Mouse (Mus musculus): ENCODE data around the gene Tbx10. TPM values are rescaled to one million over a fixed set of nuclear protein-coding genes. Genes with fewer than 3 reads are reported as not detected.
"Not testable (repeated sequence)": the region's sequence is repeated elsewhere in the genome, so short reads cannot be mapped to it uniquely, and the experiment has no call there.

The Tbx10 gene
- polyA plus RNA-seq, 1 experiment from 2014 or later: not detected

- 68% methylated on average over 8 of the region's 8 CpGs for WGBS
- peaks cover 4% of the 10 kb centered on the region; the same call in 1 of the 2 replicates for H3K4me1 ChIP-seq (ENCODE audit: insufficient read depth, low read depth, low read length)
- no peak for ATAC-seq
These were observed 54.3 kb downstream of the Tbx10 start for GRCm38 (mm10) chr19:4046866-4047254.

DNA sequence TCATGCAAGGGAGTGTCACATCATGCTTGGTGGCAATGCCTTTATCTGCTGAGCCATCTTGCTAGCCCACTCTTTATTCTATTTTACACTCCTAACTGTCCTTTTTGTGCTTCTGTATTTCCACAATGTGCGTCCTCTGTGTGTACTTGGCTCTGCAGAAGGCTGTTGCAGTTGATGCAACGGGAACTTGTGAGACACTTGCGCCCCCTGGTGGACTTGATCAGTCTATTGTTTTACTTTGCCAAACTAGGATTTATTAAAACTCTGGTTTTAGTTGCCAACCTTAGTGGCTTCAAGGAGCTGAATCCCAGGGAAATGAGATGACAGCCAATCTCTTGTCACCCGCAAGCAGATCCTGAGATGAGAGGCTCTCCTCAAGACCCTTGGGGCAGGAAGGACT is 55.3 kb downstream of the Tbx10 start:
- Histone ChIP-seq H3K9me3 (ENCODE audit: low read length) (no peaks in the 10 kb centered on the region), H3K27ac (ENCODE audit: low read length) (no peak overlapping the region), H3K27me3 (replicated peaks; ENCODE audit: insufficient read depth, low read length) (no peaks in the 10 kb centered on the region), H3K36me3 (ENCODE audit: insufficient read depth, low read length) (no peaks in the 10 kb centered on the region), H3K4me3 (ENCODE audit: low read depth, low read length) (no peak overlapping the region), H3K4me1 (ENCODE audit: insufficient read depth, low read depth, low read length) (peaks cover 4% of the 10 kb centered on the region; the same call in 1 of the 2 replicates), H3K4me2 (replicated peaks; ENCODE audit: low read depth, low read length) (no peak overlapping the region), H3K9ac (replicated peaks; ENCODE audit: low read depth) (no peak overlapping the region)
- peak; percentile 89 for DNase-seq (ENCODE audit: low spot score)
- TF ChIP-seq EP300 (IDR thresholded peaks at IDR 0.05): no peak
- TF ChIP-seq CTCF (IDR thresholded peaks at IDR 0.05): peak; percentile 88
- ATAC-seq: no peak
- WGBS: 17% methylated on average over 4 of the region's 4 CpGs

More at GRCm38 (mm10) chr19:4046866-4047254, 54.3 kb downstream of the Tbx10 start:
- no peaks in the 10 kb centered on the region for H3K9me3 ChIP-seq (ENCODE audit: low read length)
- no peak overlapping the region for H3K4me2 ChIP-seq (replicated peaks; ENCODE audit: low read depth, low read length)
- no peak overlapping the region for H3K9ac ChIP-seq (replicated peaks; ENCODE audit: low read depth)
- peak overlapping the region; percentile 55; the same call in 1 of the 2 replicates for H3K27ac ChIP-seq (ENCODE audit: low read length)
- no peak for DNase-seq (ENCODE audit: low spot score)
- TF ChIP-seq CTCF (IDR thresholded peaks at IDR 0.05): no peak
- no peak for TF ChIP-seq EP300 (IDR thresholded peaks at IDR 0.05)
- H3K36me3 ChIP-seq (ENCODE audit: insufficient read depth, low read length): no peaks in the 10 kb centered on the region
- no peak overlapping the region for H3K4me3 ChIP-seq (ENCODE audit: low read depth, low read length)
- H3K27me3 ChIP-seq (replicated peaks; ENCODE audit: insufficient read depth, low read length): no peaks in the 10 kb centered on the region

- not testable (repeated sequence) for H3K27me3 ChIP-seq (replicated peaks; ENCODE audit: insufficient read depth, low read length); ATAC-seq; H3K4me2 ChIP-seq (replicated peaks; ENCODE audit: low read depth, low read length); H3K4me3 ChIP-seq (ENCODE audit: low read depth, low read length); H3K4me1 ChIP-seq (ENCODE audit: insufficient read depth, low read depth, low read length); H3K9me3 ChIP-seq (ENCODE audit: low read length); H3K27ac ChIP-seq (ENCODE audit: low read length); H3K9ac ChIP-seq (replicated peaks; ENCODE audit: low read depth); DNase-seq (ENCODE audit: low spot score); H3K36me3 ChIP-seq (ENCODE audit: insufficient read depth, low read length)
- peak; percentile 36; the same call in 1 of the 2 replicates for TF ChIP-seq CTCF (IDR thresholded peaks at IDR 0.05)
- 80% methylated on average over 5 of the region's 5 CpGs for WGBS
These were observed 56.5 kb downstream of the Tbx10 start for GRCm38 (mm10) chr19:4049069-4049468.

Other genes with a start within 250 kb of the Tbx10 start
- 20.5 and 23.7 TPM in 2 replicates for gene Kmt5b, start 225.3 kb upstream of the Tbx10 start, polyA plus RNA-seq (2015; fragmentation: Nextera tagmentation; extraction: Ambion mirVana)
- gene Chka, start 141.0 kb upstream of the Tbx10 start, polyA plus RNA-seq (2015; fragmentation: Nextera tagmentation; extraction: Ambion mirVana): 65.9 and 68.1 TPM in 2 replicates
- gene Tcirg1, start 85.6 kb upstream of the Tbx10 start, polyA plus RNA-seq (2015; fragmentation: Nextera tagmentation; extraction: Ambion mirVana): 31.8 and 33.1 TPM in 2 replicates
- 203 and 225 TPM in 2 replicates for gene Ndufs8, start 80.0 kb upstream of the Tbx10 start, polyA plus RNA-seq (2015; fragmentation: Nextera tagmentation; extraction: Ambion mirVana)
- 33.2 and 38.3 TPM in 2 replicates for gene Aldh3b1, start 62.9 kb upstream of the Tbx10 start, polyA plus RNA-seq (2015; fragmentation: Nextera tagmentation; extraction: Ambion mirVana)
- 40.0 and 45.5 TPM in 2 replicates for gene Unc93b1, start 57.6 kb upstream of the Tbx10 start, polyA plus RNA-seq (2015; fragmentation: Nextera tagmentation; extraction: Ambion mirVana)
- gene Aldh3b3, start 34.1 kb upstream of the Tbx10 start, polyA plus RNA-seq (2015; fragmentation: Nextera tagmentation; extraction: Ambion mirVana): 0.04 and 0.06 TPM in 2 replicates
- gene Aldh3b2, start 20.4 kb upstream of the Tbx10 start, polyA plus RNA-seq (2015; fragmentation: Nextera tagmentation; extraction: Ambion mirVana): 0.47 and 0.71 TPM in 2 replicates
- gene Acy3, start 6.2 kb upstream of the Tbx10 start, polyA plus RNA-seq (2015; fragmentation: Nextera tagmentation; extraction: Ambion mirVana): 14.9 and 15.7 TPM in 2 replicates
- gene Nudt8, start 7.8 kb downstream of the Tbx10 start, polyA plus RNA-seq (2015; fragmentation: Nextera tagmentation; extraction: Ambion mirVana): 27.0 and 28.5 TPM in 2 replicates
- 1.1 TPM in 2 replicates for gene Gm49405, start 7.9 kb downstream of the Tbx10 start, polyA plus RNA-seq (2015; fragmentation: Nextera tagmentation; extraction: Ambion mirVana)
- gene Doc2g, start 10.6 kb downstream of the Tbx10 start, polyA plus RNA-seq (2015; fragmentation: Nextera tagmentation; extraction: Ambion mirVana): 1.9 and 2.0 TPM in 2 replicates
- 130 and 152 TPM in 2 replicates for gene Ndufv1, start 20.1 kb downstream of the Tbx10 start, polyA plus RNA-seq (2015; fragmentation: Nextera tagmentation; extraction: Ambion mirVana)
- 273 and 288 TPM in 2 replicates for gene Gstp1, start 45.2 kb downstream of the Tbx10 start, polyA plus RNA-seq (2015; fragmentation: Nextera tagmentation; extraction: Ambion mirVana)
- gene Gstp2, start 53.3 kb downstream of the Tbx10 start, polyA plus RNA-seq (2015; fragmentation: Nextera tagmentation; extraction: Ambion mirVana): 6.3 and 7.3 TPM in 2 replicates
- gene Gstp3, start 66.8 kb downstream of the Tbx10 start, polyA plus RNA-seq (2015; fragmentation: Nextera tagmentation; extraction: Ambion mirVana): 6.5 and 6.9 TPM in 2 replicates
- not detected in 2 replicates for gene Cabp2, start 88.8 kb downstream of the Tbx10 start, polyA plus RNA-seq (2015; fragmentation: Nextera tagmentation; extraction: Ambion mirVana)
- 154 and 164 TPM in 2 replicates for gene Cdk2ap2, start 104.4 kb downstream of the Tbx10 start, polyA plus RNA-seq (2015; fragmentation: Nextera tagmentation; extraction: Ambion mirVana)
- 17.0 and 18.9 TPM in 2 replicates for gene Pitpnm1, start 107.2 kb downstream of the Tbx10 start, polyA plus RNA-seq (2015; fragmentation: Nextera tagmentation; extraction: Ambion mirVana)
- gene Aip, start 133.1 kb downstream of the Tbx10 start, polyA plus RNA-seq (2015; fragmentation: Nextera tagmentation; extraction: Ambion mirVana): 78.5 and 82.1 TPM in 2 replicates
- gene Gpr152, start 147.0 kb downstream of the Tbx10 start, polyA plus RNA-seq (2015; fragmentation: Nextera tagmentation; extraction: Ambion mirVana): not detected in 2 replicates
- gene Cabp4, start 151.3 kb downstream of the Tbx10 start, polyA plus RNA-seq (2015; fragmentation: Nextera tagmentation; extraction: Ambion mirVana): 0.08 and 0.10 TPM in 2 replicates
- 183 and 192 TPM in 2 replicates for gene Coro1b, start 155.9 kb downstream of the Tbx10 start, polyA plus RNA-seq (2015; fragmentation: Nextera tagmentation; extraction: Ambion mirVana)
- 3.4 and 3.7 TPM in 2 replicates for gene Ptprcap, start 160.9 kb downstream of the Tbx10 start, polyA plus RNA-seq (2015; fragmentation: Nextera tagmentation; extraction: Ambion mirVana)
- 28.4 and 35.1 TPM in 2 replicates for gene Rps6kb2, start 170.6 kb downstream of the Tbx10 start, polyA plus RNA-seq (2015; fragmentation: Nextera tagmentation; extraction: Ambion mirVana)
- gene Carns1, start 182.7 kb downstream of the Tbx10 start, polyA plus RNA-seq (2015; fragmentation: Nextera tagmentation; extraction: Ambion mirVana): 1.8 and 2.6 TPM in 2 replicates
- 3.9 and 4.5 TPM in 2 replicates for gene Tbc1d10c, start 198.5 kb downstream of the Tbx10 start, polyA plus RNA-seq (2015; fragmentation: Nextera tagmentation; extraction: Ambion mirVana)
- 619 and 631 TPM in 2 replicates for gene Ppp1ca, start 199.3 kb downstream of the Tbx10 start, polyA plus RNA-seq (2015; fragmentation: Nextera tagmentation; extraction: Ambion mirVana)
- gene Rad9a, start 208.9 kb downstream of the Tbx10 start, polyA plus RNA-seq (2015; fragmentation: Nextera tagmentation; extraction: Ambion mirVana): 14.1 and 14.3 TPM in 2 replicates
- 7.6 and 8.0 TPM in 2 replicates for gene Clcf1, start 221.5 kb downstream of the Tbx10 start, polyA plus RNA-seq (2015; fragmentation: Nextera tagmentation; extraction: Ambion mirVana)
- gene AC109138.7, start 221.6 kb downstream of the Tbx10 start, polyA plus RNA-seq (2015; fragmentation: Nextera tagmentation; extraction: Ambion mirVana): not detected in 2 replicates
- 58.6 and 63.6 TPM in 2 replicates for gene Pold4, start 239.1 kb downstream of the Tbx10 start, polyA plus RNA-seq (2015; fragmentation: Nextera tagmentation; extraction: Ambion mirVana)